Mouse (Mus musculus): ENCODE measurements around the gene Il20rb. TPM values are rescaled to one million over a fixed set of nuclear protein-coding genes. Genes with fewer than 3 reads are reported as not detected.

Il20rb gene
- polyA plus RNA-seq, 1 experiment from 2014 or later, result 9.2 TPM

GRCm38 (mm10) chr9:100431355-100431754 lies 55.2 kb downstream of the Il20rb start:
- DNase-seq (ENCODE audit: low spot score), result no peak

- DNase-seq (ENCODE audit: low spot score), result no peak
These were observed 55.7 kb downstream of the Il20rb start for GRCm38 (mm10) chr9:100430911-100431310.

- DNase-seq (ENCODE audit: low spot score), result no peak
These were observed 66.9 kb downstream of the Il20rb start for GRCm38 (mm10) chr9:100419644-100420043.

GRCm38 (mm10) chr9:100419103-100419502 lies 67.5 kb downstream of the Il20rb start:
- DNase-seq (ENCODE audit: low spot score), result no peak

GRCm38 (mm10) chr9:100416756-100417155 lies 69.8 kb downstream of the Il20rb start:
- no peak for DNase-seq (ENCODE audit: low spot score)

- no peak for DNase-seq (ENCODE audit: low spot score)
These were observed 70.3 kb downstream of the Il20rb start for GRCm38 (mm10) chr9:100416299-100416698.

- DNase-seq (ENCODE audit: low spot score), result no peak
These were observed 71.1 kb downstream of the Il20rb start for GRCm38 (mm10) chr9:100415328-100415979.

Other genes starting within 250 kb of the Il20rb start
- 116 and 118 TPM in 2 replicates for gene Nck1, start 59.3 kb upstream of the Il20rb start, polyA plus RNA-seq (2015; fragmentation: Nextera tagmentation; extraction: Ambion mirVana)
- 0.86 and 1.2 TPM in 2 replicates for gene Slc35g2, start 84.3 kb upstream of the Il20rb start, polyA plus RNA-seq (2015; fragmentation: Nextera tagmentation; extraction: Ambion mirVana)
- 72.9 and 82.1 TPM in 2 replicates for gene Stag1, start 111.0 kb upstream of the Il20rb start, polyA plus RNA-seq (2015; fragmentation: Nextera tagmentation; extraction: Ambion mirVana)

Data from thymus, postnatal 0 days (tissue).